In genomic region chr2:102778208-102778607, GRCm38 (mm10) we compare ENCODE assay signal across 18 mouse cellular contexts.
"Had no signal": no experiment of that assay in that cellular context is flagged by ENCODE, and none has a peak within 500 bp of the region (broad histone marks: within the 10 kb centered on the region; RNA-seq: fewer than 3 reads in every experiment).

No protein-coding gene starts in this region.

- H3K4me1 ChIP-seq: kidney, embryonic 15.5 days; limb, embryonic 12.5 days; limb, embryonic 15.5 days had no signal

- DNase-seq: kidney, adult 8-10 months; kidney, postnatal 10 days; kidney, postnatal 4 days; left cerebral cortex, postnatal 4 days; liver, postnatal 0 days; lung, embryonic 14.5 days; midbrain, embryonic 14.5 days; retina, postnatal 1 day; right cerebral cortex, postnatal 25 days; spleen, adult 18-20 months; thymus, adult 18-20 months; thymus, postnatal 36 days had no signal

- H3K36me3 ChIP-seq: kidney, embryonic 15.5 days; limb, embryonic 12.5 days; limb, embryonic 15.5 days had no signal

- H3K4me3 ChIP-seq: kidney, embryonic 15.5 days; limb, embryonic 12.5 days; limb, embryonic 15.5 days had no signal

- H3K27me3 ChIP-seq: kidney, embryonic 15.5 days; limb, embryonic 12.5 days; limb, embryonic 15.5 days had no signal

- H3K27ac ChIP-seq: kidney, embryonic 15.5 days; limb, embryonic 12.5 days; limb, embryonic 15.5 days; liver, embryonic 14.5 days; macrophage had no signal

- ATAC-seq: liver, postnatal 0 days; lung, postnatal 0 days had no signal
